Mouse (Mus musculus): ENCODE measurements around the gene Sec24c. TPM values are rescaled to one million over a fixed set of nuclear protein-coding genes. Genes with fewer than 3 reads are reported as not detected.
"Not testable (repeated sequence)": the region's sequence is repeated elsewhere in the genome, so short reads cannot be mapped to it uniquely, and the experiment has no call there.

Gene Sec24c
- total RNA-seq (2021): 100 to 1,000 TPM; 106 to 110 TPM
- long read RNA-seq, experiment 1, full-length matches to known transcripts: 3 of 36 reads
- long read RNA-seq, experiment 1, partial matches to known transcripts: 21 of 36 reads
- long read RNA-seq, experiment 1, other reads (novel, unspliced or antisense): 12 of 36 reads
- long read RNA-seq, experiment 2, full-length matches to known transcripts: 3 of 37 reads
- long read RNA-seq, experiment 2, partial matches to known transcripts: 18 of 37 reads
- long read RNA-seq, experiment 2, other reads (novel, unspliced or antisense): 16 of 37 reads

- DNase-seq (ENCODE audit: low spot score in 2 of 2): peak; percentile 95 to 98
Observed at GRCm38 (mm10) chr14:20674064-20674833, at the start of gene Sec24c. Sec24c (plus strand) TSS chr14:20674308.

DNA sequence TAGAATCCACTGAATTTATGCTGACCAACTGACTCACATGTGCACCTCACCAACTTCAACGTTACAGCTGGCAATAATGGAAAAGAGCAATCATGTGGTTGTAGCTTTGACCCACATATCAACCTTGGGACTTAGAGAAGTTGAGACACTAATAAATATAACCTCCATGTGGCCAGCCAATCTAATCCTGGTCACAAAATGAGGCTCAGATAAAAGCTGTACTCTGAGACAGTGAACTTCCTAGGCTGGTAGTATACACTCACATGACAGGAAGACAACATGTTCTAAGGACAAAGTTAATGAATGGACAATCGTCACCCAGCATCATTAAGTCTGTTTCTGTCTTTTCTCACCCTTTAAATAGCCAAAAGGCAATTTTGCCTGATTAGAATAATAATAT lies 47.7 kb upstream of the Sec24c start:
- DNase-seq (ENCODE audit: low spot score in 2 of 2): no peak

DNA sequence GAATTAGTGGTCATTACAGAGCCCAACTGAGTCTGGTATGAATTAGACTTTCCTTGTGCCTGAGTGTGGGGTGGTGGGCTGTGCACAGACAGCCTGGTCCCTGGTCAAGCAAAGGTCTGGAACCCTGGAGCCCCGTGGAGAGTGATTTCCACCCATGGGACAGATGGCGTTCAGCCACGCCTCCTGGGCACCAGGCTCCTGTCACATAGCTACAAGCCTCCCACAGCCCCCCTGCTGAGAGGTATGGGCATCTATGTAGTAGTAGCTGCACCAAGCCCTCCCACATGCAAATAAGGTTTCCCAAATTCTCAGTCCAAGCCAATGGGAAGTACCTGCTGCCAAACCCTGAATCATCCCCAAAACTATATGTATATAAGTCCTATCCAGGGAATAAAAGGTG lies 47.1 kb upstream of the Sec24c start:
- DNase-seq (ENCODE audit: low spot score in 2 of 2): no peak

DNA sequence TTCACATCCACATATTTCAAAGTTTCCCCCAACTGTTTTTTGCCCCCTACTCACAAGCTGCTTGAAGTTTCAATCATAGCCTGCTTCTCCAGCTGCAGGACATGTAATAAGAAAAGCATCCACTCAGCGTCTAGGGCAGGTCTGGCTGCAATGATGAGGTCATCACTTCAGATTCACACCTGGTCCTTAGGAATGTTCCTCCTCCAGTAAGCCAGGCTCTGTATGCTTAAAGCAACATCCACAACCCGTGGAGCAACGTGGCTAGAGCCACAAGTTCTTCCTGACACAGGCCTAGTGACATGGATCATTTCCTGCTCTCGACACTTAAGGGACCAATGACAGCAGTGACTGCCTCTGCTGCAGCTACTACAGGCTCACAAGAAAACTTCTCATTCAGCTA lies 42.9 kb upstream of the Sec24c start:
- DNase-seq (ENCODE audit: low spot score in 2 of 2): no peak

DNA sequence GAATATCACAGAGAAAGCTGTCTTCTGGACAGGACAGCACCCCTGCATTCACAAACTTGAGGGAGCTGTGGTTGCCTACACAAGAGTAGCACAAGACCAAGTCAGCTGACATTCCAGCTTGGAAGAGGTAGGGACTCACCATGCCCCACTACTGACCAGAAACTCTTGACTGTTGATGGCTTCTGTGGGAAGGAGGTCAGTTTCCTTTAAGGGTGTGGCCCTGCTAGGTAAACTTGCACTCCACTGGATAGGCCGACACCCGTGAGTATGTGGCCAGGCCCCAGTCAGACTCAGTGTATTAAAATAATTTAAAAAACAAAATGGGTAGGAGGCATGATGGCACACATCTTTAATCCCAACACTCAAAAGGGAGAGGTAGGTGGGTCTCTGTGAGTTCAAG lies 38.6 kb upstream of the Sec24c start:
- no peak for DNase-seq (ENCODE audit: low spot score in 2 of 2)

DNA sequence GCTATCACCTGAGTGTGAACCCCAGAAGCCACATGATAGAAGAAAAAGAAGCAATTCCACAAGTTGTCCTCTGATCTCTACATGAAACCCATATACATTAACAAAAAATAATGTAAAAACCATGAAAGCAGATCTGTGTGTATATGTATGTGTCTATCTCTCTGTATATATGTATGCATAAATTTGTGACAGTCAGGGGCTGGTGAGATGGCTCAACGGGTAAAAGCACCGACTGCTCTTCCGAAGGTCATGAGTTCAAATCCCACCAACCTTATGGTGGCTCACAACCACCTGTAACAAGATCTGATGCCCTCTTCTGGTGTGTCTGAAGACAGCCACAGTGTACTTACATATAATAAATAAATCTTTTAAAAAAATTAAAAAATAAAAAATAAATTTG lies 37.1 kb upstream of the Sec24c start:
- DNase-seq (ENCODE audit: low spot score in 2 of 2): not testable (repeated sequence)

DNA sequence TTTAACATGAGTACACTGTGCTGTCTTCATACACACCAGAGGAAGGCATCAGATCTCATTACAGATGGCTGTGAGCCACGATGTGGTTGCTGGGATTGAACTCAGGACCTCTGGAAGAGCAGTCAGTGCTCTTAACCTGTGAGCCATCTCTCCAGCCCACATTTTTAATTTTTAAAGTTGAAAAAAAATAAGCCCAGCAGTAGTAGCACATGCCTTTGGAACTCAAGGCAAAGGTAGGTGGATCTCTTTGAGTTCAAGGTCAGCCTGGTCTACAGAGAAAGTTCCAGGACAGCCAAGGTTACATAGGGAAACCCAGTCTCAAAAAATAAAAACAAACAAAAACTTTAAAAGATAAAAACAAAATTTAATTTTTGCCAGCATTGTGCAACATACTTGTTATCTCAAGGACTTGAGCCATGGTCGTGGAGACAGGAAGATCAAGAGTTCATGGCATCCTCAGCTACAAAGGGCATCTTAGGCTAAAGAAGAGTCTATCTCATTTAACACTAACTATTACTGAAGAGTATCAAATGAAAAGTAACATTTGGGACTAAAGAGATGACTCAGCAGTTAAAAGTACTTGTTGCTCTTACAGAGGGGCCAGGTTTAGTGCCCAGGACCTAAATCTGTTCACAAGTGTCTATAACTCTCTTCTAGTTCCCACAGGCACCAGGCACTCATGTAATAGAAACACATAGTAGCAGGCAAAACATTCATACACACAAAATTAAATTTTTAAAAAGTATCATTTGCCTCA lies 36.1 kb upstream of the Sec24c start:
- no peak for DNase-seq (ENCODE audit: low spot score in 2 of 2)

DNA sequence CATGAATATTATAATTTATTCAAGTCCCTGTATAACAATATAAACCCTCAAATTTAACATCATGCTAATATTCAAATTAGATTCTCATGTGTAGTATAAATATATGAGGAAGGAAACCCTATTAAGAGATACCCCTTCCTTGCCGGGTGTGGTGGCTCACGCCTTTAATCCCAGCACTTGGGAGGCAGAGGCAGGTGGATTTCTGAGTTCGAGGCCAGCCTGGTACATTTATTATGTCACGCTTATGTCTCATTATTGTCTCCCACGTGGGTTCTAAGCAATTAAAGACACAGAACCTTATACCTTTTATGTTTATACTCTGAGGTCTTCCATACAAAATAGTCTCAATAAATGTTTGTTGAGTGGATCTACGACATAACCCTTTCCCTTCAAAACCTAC lies 35.4 kb upstream of the Sec24c start:
- no peak for DNase-seq (ENCODE audit: low spot score in 2 of 2)

GRCm38 (mm10) chr14:20639918-20640619 lies 34.0 kb upstream of the Sec24c start:
- no peak for DNase-seq (ENCODE audit: low spot score in 2 of 2)

DNA sequence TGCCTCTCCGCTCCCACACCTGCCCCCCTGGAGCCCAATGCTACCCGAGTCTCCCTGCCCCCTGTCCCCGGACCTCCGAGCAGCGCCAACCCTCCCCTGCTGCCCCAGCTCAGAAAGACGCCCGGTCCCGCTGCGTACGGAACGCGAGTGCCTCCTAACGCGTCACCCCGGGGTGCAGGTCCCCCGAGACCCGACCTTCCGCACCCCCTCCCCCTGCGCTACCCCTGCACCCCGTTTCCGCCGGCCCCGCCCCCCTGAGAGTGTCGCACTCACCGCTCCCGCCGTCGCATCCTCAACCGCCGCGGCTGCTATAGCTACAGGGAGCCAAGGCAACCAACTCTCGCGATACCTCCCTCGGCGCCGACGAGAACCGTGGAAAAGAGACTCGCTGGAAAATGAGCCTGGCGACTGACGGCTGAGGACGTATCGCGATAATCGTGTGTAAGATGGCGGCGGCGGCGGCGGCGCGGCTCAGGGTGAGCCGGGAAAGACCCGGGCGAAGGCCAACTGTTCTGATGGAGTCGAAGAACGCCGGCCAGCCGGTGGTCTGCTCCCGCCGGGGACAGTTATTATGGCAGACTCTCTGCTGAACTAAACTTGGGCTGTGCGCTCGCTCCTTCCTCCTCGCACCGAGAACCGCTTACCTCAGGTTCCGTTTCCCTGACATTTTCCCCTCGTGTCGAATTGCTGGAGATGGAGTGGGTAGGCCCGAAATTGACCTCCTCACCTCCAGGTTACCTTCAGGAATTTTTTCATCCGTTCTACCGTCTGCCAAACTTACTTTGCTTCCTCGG lies 33.3 kb upstream of the Sec24c start, which contains the start of gene Usp54:
Gene Usp54 (minus strand): TSS at position 420 of the 794 bp plus-strand sequence.
- peak; percentile 97 for DNase-seq (ENCODE audit: low spot score in 2 of 2)

GRCm38 (mm10) chr14:20641438-20641875 lies 32.7 kb upstream of the Sec24c start:
- DNase-seq (ENCODE audit: low spot score in 2 of 2): no peak

DNA sequence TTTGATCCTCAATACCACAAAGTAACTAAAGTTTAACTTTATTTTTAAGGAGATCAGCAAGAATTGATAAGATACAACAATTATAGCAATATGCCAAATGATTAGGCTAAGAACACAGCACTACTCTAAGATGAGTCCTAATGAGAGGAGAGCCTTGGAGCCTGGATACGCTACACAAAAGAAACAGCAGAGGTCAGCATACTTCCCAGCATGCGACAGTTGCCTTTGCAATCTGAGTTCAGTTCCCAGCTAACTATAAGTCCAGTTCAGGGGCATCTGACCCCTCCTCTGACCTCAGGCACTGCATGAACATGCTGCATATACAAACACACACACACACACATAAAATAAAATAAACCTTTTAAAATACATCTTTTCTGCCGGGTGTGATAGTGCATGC lies 28.6 kb upstream of the Sec24c start:
- DNase-seq (ENCODE audit: low spot score in 2 of 2): no peak

DNA sequence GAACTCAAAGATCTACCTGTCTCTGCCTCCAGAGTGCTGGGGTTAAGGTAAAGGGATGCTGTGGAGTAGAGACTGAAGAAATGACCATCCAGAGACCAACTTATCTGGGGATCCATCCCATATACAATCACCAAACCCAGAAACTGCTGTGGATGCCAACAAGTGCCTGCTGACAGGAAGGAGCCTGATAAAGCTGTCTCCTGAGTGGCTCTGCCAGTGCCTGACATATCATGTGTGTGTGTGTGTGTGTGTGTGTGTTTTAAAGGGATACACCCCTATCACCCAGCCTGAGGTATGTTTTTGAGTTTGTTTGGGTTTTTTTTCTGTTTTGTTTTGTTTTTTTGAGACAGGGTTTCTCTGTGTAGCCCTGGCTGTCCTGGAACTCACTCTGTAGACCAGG lies 27.7 kb upstream of the Sec24c start:
- DNase-seq (ENCODE audit: low spot score in 2 of 2): no peak

- no peak for DNase-seq (ENCODE audit: low spot score in 2 of 2)
Observed at GRCm38 (mm10) chr14:20651000-20651399, 23.1 kb upstream of the Sec24c start.

GRCm38 (mm10) chr14:20651722-20652256 lies 22.3 kb upstream of the Sec24c start:
- DNase-seq (ENCODE audit: low spot score in 2 of 2): no peak

DNA sequence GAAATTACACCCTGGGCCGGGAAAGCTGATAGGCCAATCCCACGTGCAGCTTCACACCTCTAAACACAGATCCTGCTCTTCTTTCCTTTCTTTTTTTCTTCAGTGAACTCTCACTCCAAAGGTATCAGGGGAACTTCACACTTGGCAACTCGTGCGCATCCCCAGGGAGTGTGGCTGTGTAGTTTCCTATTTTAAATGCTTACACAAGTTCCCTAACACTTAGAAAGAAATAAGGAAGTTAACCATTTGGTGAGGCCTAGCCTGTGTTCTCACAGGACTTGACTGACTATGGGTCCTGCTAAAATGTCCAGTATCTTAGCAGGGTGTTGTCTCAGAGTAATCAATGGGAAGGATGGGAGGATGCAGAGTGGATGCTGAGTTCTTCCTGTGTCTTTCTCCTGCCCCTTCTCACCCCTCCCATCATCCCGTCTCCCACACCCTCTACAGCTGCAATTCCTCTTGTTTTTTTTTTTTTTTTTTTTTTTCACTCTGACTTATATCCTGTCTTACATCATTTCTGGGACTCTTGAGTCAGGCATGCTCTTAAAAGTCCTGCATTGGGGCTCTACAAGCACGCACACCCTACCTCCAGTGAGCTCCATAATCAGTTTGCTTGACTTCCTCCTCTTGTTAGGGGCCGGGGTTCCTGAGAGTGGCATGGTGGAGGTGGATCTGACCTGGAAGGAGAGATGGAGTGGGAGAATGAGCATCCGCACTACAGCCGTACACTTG lies 19.3 kb upstream of the Sec24c start:
- DNase-seq (ENCODE audit: low spot score in 2 of 2): no peak

GRCm38 (mm10) chr14:20655731-20656130 lies 18.4 kb upstream of the Sec24c start:
- no peak for DNase-seq (ENCODE audit: low spot score in 2 of 2)

DNA sequence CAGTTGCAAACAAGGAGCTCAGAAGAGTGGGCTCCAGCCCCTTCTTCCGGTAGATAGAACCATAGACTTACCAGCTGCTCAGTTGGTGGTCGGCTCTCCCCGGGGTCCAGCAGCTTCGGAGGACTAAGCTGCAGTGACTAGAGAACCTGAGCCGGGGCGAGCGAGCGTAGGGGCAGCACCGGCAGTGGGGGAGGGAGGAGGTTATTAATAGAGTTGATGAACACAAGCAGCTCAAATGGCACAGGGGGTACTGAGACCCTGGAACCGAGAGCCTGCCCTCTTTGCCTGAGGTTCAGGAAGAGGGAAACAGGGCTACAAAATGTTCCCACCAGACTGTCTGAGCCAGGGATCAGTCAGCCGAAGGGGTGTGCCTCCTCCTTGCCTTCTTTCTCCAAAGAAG lies 17.7 kb upstream of the Sec24c start, which contains the start of gene Myoz1:
Gene Myoz1 (minus strand): TSS at position 180 of the 400 bp plus-strand sequence.
- DNase-seq (ENCODE audit: low spot score in 2 of 2): no peak

GRCm38 (mm10) chr14:20658326-20658725 lies 15.8 kb upstream of the Sec24c start:
- peak in 1 of 2 experiments; percentile 66 for DNase-seq (ENCODE audit: low spot score in 2 of 2)

Measured in layer of hippocampus, postnatal 14 days (tissue).